Mouse (Mus musculus) hindbrain, embryonic 14.5 days (tissue): Measurements from ENCODE around the gene 2010111I01Rik. TPM values are rescaled to one million over a fixed set of nuclear protein-coding genes. Genes with fewer than 3 reads are reported as not detected.
A peak's percentile ranks its signal among the peaks of the same experiment; 100 is the strongest.

ENCODE experiments used
- ATAC-seq: fragments of 200-750 bp; cut with Nextera tagmentation; 2 replicates; pipeline ENCODE4 v1.8.0; 2017; ENCODE audit warnings: moderate number of reproducible peaks, mild to moderate bottlenecking, moderate TSS enrichment, moderate library complexity; ENCODE audit not compliant: low FRiP score
- DNase-seq: peaks from one replicate; pipeline ENCODE4 v3.0.0-alpha.2; 2015; ENCODE audit warnings: low spot score
- H3K27ac ChIP-seq: fragments of 300-500 bp; sonication (generic); 2 replicates; pipeline ENCODE4 v1.5.1; 2014; ENCODE audit warnings: mild to moderate bottlenecking, moderate library complexity
- H3K27me3 ChIP-seq: fragments of 300-500 bp; sonication (generic); 2 replicates; pipeline ENCODE4 v1.6.1; 2014; ENCODE audit warnings: mild to moderate bottlenecking, low read length, mixed read lengths; ENCODE audit not compliant: control insufficient read depth, insufficient read depth
- H3K36me3 ChIP-seq: fragments of 300-500 bp; sonication (generic); replicated peaks from 2 replicates; pipeline ENCODE4 v1.6.1; 2014; ENCODE audit not compliant: control insufficient read depth, insufficient read depth
- H3K4me1 ChIP-seq: fragments of 300-500 bp; sonication (generic); replicated peaks from 2 replicates; pipeline ENCODE4 v1.6.1; 2014; ENCODE audit warnings: antibody characterized with exemption, low read length, mixed read lengths; ENCODE audit not compliant: control insufficient read depth, insufficient read depth
- H3K4me2 ChIP-seq: fragments of 300-500 bp; sonication (generic); replicated peaks from 2 replicates; pipeline ENCODE4 v1.6.1; 2014; ENCODE audit warnings: mild to moderate bottlenecking, moderate library complexity
- H3K4me3 ChIP-seq: fragments of 300-500 bp; sonication (generic); replicated peaks from 2 replicates; pipeline ENCODE4 v1.5.1; 2014; ENCODE audit warnings: mild to moderate bottlenecking, low read length
- H3K9ac ChIP-seq: fragments of 300-500 bp; sonication (generic); 2 replicates; pipeline ENCODE4 v1.6.1; 2014
- H3K9me3 ChIP-seq: fragments of 300-500 bp; sonication (generic); 2 replicates; pipeline ENCODE4 v1.6.1; 2016; ENCODE audit warnings: low read length; ENCODE audit not compliant: control insufficient read depth
- WGBS: fragments of 180-500 bp; shearing (Covaris S2); extraction: QIAGEN DNeasy Blood & Tissue Kit; methylation state at CpG from one replicate; pipeline ENCODE4 v1.1.7; 2014; 5-methylcytosine and 5-hydroxymethylcytosine counted together
- polyA plus RNA-seq: library from polyadenylated mRNA; unstranded; fragments of >200 nt; fragmentation: Nextera tagmentation; extraction: Ambion mirVana; gene quantifications from 2 replicates; pipeline ENCODE4 v1.2.1, GENCODE M21; 2014

2010111I01Rik gene
- polyA plus RNA-seq, 1 experiment from 2014 or later: 32.6 TPM

- DNase-seq (no peak), ATAC-seq (no peak)
- Histone ChIP-seq H3K9ac (no peak overlapping the region), H3K4me3 (no peak overlapping the region), H3K36me3 (no peaks in the 10 kb centered on the region), H3K4me1 (0 out of 2 replicates have a peak, but pooled peaks cover 3% of the 10 kb centered on the region), H3K27ac (no peak overlapping the region), H3K27me3 (no peaks in the 10 kb centered on the region), H3K4me2 (no peak overlapping the region), H3K9me3 (no peaks in the 10 kb centered on the region)
- 73% methylated on average over 9 of the region's 9 CpGs for WGBS
Observed at GRCm38 (mm10) chr13:63323286-63324075, 358.8 kb downstream of the 2010111I01Rik start.

GRCm38 (mm10) chr13:63324311-63324710, 359.6 kb downstream of the 2010111I01Rik start:
- Histone ChIP-seq H3K4me3 (no peak overlapping the region), H3K9ac (no peak overlapping the region), H3K36me3 (no peaks in the 10 kb centered on the region), H3K27me3 (no peaks in the 10 kb centered on the region), H3K27ac (no peak overlapping the region), H3K9me3 (no peaks in the 10 kb centered on the region), H3K4me1 (0 out of 2 replicates have a peak, but pooled peaks cover 3% of the 10 kb centered on the region), H3K4me2 (no peak overlapping the region)
- WGBS: 59% methylated on average over 3 of the region's 3 CpGs
- ATAC-seq (no peak), DNase-seq (no peak)

- Histone ChIP-seq H3K36me3 (no peaks in the 10 kb centered on the region), H3K9ac (no peak overlapping the region), H3K27me3 (no peaks in the 10 kb centered on the region), H3K4me1 (0 out of 2 replicates have a peak, but pooled peaks cover 7% of the 10 kb centered on the region), H3K4me3 (no peak overlapping the region), H3K9me3 (no peaks in the 10 kb centered on the region), H3K27ac (no peak overlapping the region), H3K4me2 (no peak overlapping the region)
- 83% methylated on average over 10 of the region's 10 CpGs for WGBS
- ATAC-seq: no peak
- DNase-seq: no peak
Observed at GRCm38 (mm10) chr13:63324978-63325848, 360.5 kb downstream of the 2010111I01Rik start.

GRCm38 (mm10) chr13:63326015-63326414, 361.3 kb downstream of the 2010111I01Rik start:
- H3K4me1 ChIP-seq: 0 out of 2 replicates have a peak, but pooled peaks cover 10% of the 10 kb centered on the region
- H3K27ac ChIP-seq: no peak overlapping the region
- H3K36me3 ChIP-seq: no peaks in the 10 kb centered on the region
- no peaks in the 10 kb centered on the region for H3K9me3 ChIP-seq
- DNase-seq: no peak
- no peak overlapping the region for H3K9ac ChIP-seq
- H3K4me3 ChIP-seq: no peak overlapping the region
- 85% methylated on average over 2 of the region's 2 CpGs for WGBS
- H3K4me2 ChIP-seq: no peak overlapping the region
- ATAC-seq: no peak
- H3K27me3 ChIP-seq: no peaks in the 10 kb centered on the region

GRCm38 (mm10) chr13:63330236-63330860, 365.7 kb downstream of the 2010111I01Rik start:
- Histone ChIP-seq H3K9me3 (no peaks in the 10 kb centered on the region), H3K4me3 (no peak overlapping the region), H3K27ac (no peak overlapping the region), H3K27me3 (no peaks in the 10 kb centered on the region), H3K4me1 (0 out of 2 replicates have a peak, but pooled peaks cover 7% of the 10 kb centered on the region), H3K4me2 (no peak overlapping the region), H3K9ac (no peak overlapping the region), H3K36me3 (no peaks in the 10 kb centered on the region)
- DNase-seq (no peak), ATAC-seq (peak; percentile 45; the same call in 1 of the 2 replicates)
- WGBS: 17% methylated on average over 9 of the region's 9 CpGs

GRCm38 (mm10) chr13:63331379-63331778, 366.7 kb downstream of the 2010111I01Rik start:
- Histone ChIP-seq H3K9ac (no peak overlapping the region), H3K36me3 (no peaks in the 10 kb centered on the region), H3K4me3 (no peak overlapping the region), H3K9me3 (no peaks in the 10 kb centered on the region), H3K27ac (no peak overlapping the region), H3K4me1 (0 out of 2 replicates have a peak, but pooled peaks cover 7% of the 10 kb centered on the region), H3K27me3 (no peaks in the 10 kb centered on the region), H3K4me2 (no peak overlapping the region)
- DNase-seq (peak; percentile 77), ATAC-seq (no peak)
- 46% methylated on average over 4 of the region's 4 CpGs for WGBS

- no peak overlapping the region for H3K27ac ChIP-seq
- 51% methylated on average over 4 of the region's 4 CpGs for WGBS
Observed at GRCm38 (mm10) chr13:63332576-63333300, 368.0 kb downstream of the 2010111I01Rik start.

GRCm38 (mm10) chr13:63335421-63336134, 370.9 kb downstream of the 2010111I01Rik start:
- ATAC-seq: no peak
- H3K27ac ChIP-seq: no peak overlapping the region

More at GRCm38 (mm10) chr13:63332576-63333300, 368.0 kb downstream of the 2010111I01Rik start:
- no peaks in the 10 kb centered on the region for H3K9me3 ChIP-seq
- H3K36me3 ChIP-seq: no peaks in the 10 kb centered on the region
- DNase-seq (peak; percentile 85), ATAC-seq (no peak)
- no peak overlapping the region for H3K4me2 ChIP-seq
- peaks cover 15% of the 10 kb centered on the region; the same call in 1 of the 2 replicates for H3K4me1 ChIP-seq
- no peak overlapping the region for H3K9ac ChIP-seq
- H3K4me3 ChIP-seq: no peak overlapping the region
- H3K27me3 ChIP-seq: no peaks in the 10 kb centered on the region

More at GRCm38 (mm10) chr13:63335421-63336134, 370.9 kb downstream of the 2010111I01Rik start:
- DNase-seq: no peak
- 66% methylated on average over 4 of the region's 4 CpGs for WGBS
- Histone ChIP-seq H3K27me3 (no peaks in the 10 kb centered on the region), H3K4me2 (no peak overlapping the region), H3K9ac (no peak overlapping the region), H3K4me3 (no peak overlapping the region), H3K9me3 (no peaks in the 10 kb centered on the region), H3K4me1 (peaks cover 10% of the 10 kb centered on the region; the same call in 1 of the 2 replicates), H3K36me3 (no peaks in the 10 kb centered on the region)
